Mouse (Mus musculus): ENCODE measurements around the gene Hist2h2be.
"Not testable (repeated sequence)": the region's sequence is repeated elsewhere in the genome, so short reads cannot be mapped to it uniquely, and the experiment has no call there.

Gene Hist2h2be

DNA sequence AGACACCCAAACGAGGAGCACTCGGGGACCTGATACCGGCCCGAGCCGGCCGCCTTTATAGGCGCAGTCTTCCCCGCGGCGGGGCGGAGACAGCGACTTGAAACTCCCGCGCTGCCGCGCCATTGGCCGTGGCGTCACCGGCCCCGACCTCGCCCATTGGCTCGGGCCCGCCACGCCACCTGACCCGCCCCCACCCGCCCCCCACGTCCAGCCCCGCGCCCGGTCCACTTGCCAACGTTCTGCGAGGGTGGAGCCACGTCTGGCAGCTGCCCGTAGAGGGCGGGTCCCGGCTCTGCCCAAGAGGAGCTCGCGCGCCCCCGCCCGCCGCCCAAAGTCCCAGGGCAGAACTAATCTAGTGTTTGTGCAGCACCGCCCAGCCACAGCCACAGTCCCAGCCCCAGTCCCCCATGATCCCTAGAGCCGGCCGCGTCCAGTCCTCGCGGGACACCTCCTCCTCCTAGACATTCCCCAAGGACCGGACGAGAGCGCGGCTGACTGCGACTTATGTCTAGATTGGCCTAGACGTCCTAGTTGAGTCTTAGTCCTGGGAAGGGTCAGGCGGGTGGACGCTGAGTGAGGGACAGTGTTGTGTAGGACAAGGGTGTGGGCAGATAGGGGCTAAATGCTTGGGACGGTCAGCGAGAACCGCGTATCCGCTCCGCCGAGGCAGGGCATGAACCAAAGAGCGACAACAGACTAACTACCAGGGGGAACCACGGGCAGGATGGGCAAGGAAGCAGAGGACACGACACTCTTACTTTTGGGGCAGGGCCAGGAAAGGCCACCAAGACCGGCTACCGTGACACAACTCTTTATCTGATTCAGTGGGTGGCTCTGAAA, 18.3 kb downstream of the Hist2h2be start, which contains the start of gene Hist2h3c2:
Hist2h3c2 (minus strand) TSS at position 174 of the 840 bp plus-strand sequence.
- DNase-seq (ENCODE audit: low spot score in 2 of 2): not testable (repeated sequence)

DNA sequence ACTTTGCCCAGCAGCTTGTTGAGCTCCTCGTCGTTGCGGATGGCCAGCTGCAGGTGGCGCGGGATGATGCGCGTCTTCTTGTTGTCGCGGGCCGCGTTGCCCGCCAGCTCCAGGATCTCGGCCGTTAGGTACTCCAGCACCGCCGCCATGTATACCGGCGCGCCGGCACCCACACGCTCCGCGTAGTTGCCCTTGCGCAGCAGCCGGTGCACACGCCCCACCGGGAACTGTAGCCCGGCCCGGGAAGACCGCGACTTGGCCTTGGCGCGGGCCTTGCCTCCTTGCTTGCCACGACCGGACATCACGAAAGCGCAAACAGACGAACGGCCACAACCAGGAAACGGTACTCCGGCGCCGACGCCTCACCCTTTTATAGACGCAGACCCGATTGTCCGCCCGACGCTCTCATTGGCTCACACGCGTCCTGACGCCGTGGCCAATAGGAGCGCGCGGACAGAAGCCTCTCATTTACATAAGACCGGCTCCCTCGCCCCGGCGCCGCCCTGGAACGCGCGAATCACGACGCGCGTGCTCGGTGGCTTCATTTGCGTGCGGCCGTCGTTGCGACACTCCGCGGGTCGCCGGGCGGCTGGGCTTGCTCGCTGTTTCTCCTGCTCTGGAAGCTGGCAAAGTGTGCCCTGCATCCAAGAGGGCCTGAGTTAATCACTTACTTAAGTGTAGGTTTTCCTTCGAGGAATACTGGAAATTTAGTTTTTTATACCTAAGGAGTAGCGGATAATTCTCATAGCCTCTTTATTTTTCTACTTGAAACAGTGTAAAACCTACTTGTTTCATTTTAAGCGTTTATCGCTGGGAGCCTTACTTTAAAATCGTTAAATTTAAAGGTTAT, 19.3 kb downstream of the Hist2h2be start, which contains the start of gene Hist2h2aa2:
Hist2h2aa2 (minus strand) TSS at position 328 of the 850 bp plus-strand sequence.
- peak; percentile 89 to 98 for DNase-seq (ENCODE audit: low spot score in 2 of 2)

DNA sequence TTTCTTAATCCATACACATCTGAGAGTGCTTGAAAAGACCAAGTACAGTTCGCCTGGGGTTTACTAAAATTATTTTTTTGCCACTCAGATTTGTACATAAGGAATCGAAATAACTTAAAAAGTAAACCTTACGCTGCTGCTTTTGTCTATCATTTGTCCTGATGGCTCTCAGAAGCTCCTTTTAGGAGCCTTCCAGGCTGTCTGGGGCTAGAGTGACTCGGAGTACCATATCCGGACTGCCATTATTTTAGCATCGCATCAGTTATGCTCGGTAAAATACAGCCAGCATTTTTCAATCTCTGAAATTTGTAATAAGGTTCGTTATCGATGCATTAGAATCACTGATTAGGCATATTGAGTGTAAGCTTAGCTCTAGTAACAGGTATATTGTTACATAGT, 19.9 kb downstream of the Hist2h2be start:
- DNase-seq (ENCODE audit: low spot score in 2 of 2): no peak

DNA sequence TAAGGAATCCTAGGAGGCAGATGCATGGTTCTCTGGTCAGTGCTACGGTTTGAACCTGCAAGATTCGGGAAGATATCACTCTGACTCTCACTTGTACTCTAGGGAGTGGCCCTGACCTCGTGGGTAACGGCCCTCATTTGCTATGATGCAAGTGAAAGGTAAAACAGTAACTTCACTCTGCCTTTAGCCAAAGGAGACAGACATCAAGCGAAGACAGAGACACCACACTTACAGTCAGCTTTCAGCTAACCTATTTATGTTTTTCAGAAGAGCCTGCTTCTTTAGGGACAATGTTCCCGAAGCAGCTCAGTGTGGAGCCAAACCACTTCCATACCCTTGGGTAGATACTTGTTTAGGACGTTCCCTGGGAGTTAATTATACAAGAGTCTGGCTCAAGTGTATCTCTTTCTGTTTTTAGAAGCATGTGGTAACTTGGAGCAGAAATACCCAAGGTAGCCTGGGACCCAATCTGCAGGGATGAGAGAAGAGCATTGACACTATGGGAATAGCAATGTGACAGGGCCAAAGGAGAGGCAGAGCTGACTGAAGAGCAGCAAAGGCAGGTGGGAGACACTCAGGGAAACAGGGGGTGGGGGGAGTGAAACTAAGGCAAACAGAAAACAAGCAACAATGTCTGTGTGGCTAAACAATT, 23.1 kb downstream of the Hist2h2be start:
- DNase-seq (ENCODE audit: low spot score in 2 of 2): no peak

DNA sequence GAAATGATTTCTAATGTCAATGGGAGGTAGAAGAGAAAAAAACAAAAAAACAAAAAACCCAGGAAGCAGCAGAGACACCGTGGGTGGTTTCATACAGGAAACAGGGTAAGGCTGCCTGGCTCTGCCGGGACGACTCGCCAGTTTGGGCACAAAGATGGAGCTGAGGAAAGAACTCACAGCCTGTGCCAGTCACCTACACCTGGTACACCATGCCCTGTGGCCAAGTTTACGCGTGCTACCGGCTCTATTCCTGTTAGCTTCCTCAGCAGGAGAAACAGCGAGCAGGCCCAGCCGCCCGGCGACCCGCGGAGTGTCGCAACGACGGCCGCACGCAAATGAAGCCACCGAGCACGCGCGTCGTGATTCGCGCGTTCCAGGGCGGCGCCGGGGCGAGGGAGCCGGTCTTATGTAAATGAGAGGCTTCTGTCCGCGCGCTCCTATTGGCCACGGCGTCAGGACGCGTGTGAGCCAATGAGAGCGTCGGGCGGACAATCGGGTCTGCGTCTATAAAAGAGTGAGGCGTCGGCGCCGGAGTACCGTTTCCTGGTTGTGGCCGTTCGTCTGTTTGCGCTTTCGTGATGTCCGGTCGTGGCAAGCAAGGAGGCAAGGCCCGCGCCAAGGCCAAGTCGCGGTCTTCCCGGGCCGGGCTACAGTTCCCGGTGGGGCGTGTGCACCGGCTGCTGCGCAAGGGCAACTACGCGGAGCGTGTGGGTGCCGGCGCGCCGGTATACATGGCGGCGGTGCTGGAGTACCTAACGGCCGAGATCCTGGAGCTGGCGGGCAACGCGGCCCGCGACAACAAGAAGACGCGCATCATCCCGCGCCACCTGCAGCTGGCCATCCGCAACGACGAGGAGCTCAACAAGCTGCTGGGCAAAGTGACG, 24.3 kb downstream of the Hist2h2be start, which contains the start of gene Hist2h2aa1:
Hist2h2aa1 (plus strand) TSS at position 495 of the 884 bp plus-strand sequence.
- peak; percentile 76 to 90 for DNase-seq (ENCODE audit: low spot score in 2 of 2)

DNA sequence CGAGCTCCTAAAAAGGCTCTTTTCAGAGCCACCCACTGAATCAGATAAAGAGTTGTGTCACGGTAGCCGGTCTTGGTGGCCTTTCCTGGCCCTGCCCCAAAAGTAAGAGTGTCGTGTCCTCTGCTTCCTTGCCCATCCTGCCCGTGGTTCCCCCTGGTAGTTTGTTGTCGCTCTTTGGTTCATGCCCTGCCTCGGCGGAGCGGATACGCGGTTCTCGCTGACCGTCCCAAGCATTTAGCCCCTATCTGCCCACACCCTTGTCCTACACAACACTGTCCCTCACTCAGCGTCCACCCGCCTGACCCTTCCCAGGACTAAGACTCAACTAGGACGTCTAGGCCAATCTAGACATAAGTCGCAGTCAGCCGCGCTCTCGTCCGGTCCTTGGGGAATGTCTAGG, 25.1 kb downstream of the Hist2h2be start:
- DNase-seq (ENCODE audit: low spot score in 2 of 2): not testable (repeated sequence)

DNA sequence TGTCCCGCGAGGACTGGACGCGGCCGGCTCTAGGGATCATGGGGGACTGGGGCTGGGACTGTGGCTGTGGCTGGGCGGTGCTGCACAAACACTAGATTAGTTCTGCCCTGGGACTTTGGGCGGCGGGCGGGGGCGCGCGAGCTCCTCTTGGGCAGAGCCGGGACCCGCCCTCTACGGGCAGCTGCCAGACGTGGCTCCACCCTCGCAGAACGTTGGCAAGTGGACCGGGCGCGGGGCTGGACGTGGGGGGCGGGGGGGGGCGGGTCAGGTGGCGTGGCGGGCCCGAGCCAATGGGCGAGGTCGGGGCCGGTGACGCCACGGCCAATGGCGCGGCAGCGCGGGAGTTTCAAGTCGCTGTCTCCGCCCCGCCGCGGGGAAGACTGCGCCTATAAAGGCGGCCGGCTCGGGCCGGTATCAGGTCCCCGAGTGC, 25.5 kb downstream of the Hist2h2be start, which contains the start of gene Hist2h3c1:
Hist2h3c1 (plus strand) TSS at position 259 of the 430 bp plus-strand sequence.
- not testable (repeated sequence) for DNase-seq (ENCODE audit: low spot score in 2 of 2)

DNA sequence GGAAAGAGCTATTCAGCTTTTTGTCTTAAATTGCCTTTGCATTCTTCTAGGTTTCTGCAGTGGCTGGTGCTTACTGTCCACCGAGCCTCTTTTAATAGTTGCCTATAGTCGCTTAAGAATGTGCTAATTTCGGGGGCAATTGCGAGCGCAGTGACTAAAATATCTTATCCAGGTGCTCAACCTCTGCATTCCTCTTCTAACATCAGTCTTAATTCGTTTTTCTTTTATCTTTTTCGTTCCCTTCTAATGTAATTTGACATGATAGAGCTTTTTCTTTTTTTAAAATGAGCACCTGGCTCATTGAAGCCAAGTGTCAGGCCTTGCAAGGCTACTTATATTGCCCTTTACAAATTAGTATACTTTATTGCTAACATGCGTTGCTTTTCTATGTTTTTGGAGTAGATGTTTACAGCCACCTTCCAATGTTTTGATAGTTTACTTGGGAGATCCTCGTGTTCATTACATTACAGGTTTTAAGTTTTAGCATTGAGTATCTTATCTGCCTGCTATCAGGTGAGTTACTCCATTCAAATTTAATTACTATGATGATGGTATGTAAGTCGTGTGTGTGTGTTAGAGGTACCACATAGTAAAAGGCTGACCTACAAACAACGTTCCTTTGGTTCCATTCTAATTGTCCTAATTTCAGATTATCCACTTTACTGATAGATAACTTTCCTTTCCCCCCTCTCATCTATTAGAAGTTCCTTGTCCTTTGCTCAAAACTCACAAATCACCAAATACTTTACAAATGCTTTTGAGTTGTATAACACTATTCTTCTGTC, 26.6 kb downstream of the Hist2h2be start:
- no peak for DNase-seq (ENCODE audit: low spot score in 2 of 2)

DNA sequence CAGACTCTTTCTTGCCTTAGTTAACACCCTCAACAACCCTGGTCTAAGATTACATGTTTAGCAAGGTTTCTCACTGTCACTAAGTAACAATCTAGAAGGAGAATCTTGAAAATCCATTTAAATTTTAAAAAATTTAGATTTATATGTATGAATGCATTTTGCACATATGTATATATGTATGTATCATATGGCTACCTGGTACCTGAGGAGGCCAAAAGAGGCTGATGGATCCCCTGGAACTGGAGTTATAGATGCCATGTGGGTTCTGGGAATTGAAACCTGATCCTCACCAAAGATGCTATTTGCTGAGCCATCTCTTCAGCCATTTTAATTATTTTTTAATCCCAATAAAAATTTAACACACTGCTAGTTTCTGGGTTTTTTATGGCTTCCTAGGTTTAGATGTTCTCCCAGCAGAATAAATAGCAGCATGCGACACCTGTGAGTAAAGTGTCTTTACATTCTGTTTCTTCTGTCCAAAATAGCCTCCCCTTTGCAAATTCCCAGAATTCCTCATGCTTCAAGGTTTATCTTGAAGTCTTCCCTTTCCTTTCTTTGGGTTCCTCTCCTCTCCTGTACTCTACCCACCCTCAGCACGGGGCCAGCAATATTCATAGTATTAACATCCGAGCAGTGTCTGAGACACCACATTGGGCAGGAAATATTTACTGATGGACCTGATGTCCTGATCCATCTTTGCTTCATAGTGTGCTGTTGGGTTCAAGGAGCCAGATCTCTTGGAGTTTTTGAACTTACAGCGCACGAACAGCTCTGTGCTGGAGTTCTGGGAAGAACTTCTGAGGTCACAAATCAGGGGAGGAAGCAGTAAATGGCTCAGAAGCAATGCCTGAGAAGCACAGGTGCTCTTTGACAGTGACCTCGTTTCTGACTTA, 27.5 kb downstream of the Hist2h2be start:
- no peak for DNase-seq (ENCODE audit: low spot score in 2 of 2)

DNA sequence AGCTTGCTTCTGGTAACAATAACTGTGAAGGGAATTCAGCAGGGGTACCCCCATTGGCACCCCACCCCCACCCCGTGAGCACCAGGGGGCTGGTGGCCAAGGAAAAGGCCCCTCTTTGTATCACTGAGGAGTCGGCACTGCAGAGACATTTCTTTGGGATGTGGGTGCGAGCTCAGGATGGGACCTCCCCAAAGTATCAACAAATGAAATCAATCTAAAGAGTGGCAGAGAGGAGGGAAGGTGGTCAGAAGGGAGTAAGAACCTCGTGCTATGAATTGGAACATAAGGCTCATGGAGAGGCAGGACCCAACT, 28.1 kb downstream of the Hist2h2be start:
- DNase-seq (ENCODE audit: low spot score in 2 of 2): no peak

DNA sequence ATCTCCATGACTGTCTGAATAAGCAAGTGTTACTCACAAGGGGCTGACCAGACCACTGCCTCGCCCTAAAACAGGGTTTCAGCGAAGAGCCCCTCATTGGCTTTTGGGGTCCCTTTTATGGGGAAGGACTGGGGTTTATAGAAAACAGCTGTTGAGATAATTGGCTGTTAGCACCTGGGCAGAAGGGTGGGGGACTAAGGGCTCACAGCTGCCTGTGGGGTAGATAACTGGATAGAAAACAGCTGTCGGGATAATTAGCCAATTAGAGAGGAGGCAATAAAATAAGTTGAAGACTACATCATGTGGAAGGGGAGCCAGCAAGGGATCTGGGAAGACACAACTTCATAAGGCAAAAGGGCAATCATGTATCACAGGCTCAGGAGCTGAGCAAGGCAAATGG, 30.0 kb downstream of the Hist2h2be start:
- DNase-seq (ENCODE audit: low spot score in 2 of 2): no peak

DNA sequence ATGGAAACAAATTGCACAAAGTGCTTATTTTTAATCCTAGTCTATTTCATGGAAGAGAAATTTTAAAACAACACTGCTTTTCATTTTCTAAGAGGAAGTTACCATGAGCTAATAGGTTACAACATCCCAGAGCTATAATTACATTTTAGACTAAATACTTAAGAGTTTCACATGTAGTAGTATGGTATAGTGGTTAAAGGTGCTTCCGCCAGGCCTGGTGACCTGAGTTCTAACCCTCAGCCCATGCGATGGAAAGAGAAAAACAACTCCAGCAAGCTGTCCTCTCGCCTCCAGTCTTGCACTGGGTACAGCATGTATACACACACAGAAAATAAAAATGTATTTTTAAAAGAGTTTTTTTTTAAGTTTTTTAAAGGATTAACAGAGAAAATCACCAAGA, 30.9 kb downstream of the Hist2h2be start:
- DNase-seq (ENCODE audit: low spot score in 2 of 2): no peak

DNA sequence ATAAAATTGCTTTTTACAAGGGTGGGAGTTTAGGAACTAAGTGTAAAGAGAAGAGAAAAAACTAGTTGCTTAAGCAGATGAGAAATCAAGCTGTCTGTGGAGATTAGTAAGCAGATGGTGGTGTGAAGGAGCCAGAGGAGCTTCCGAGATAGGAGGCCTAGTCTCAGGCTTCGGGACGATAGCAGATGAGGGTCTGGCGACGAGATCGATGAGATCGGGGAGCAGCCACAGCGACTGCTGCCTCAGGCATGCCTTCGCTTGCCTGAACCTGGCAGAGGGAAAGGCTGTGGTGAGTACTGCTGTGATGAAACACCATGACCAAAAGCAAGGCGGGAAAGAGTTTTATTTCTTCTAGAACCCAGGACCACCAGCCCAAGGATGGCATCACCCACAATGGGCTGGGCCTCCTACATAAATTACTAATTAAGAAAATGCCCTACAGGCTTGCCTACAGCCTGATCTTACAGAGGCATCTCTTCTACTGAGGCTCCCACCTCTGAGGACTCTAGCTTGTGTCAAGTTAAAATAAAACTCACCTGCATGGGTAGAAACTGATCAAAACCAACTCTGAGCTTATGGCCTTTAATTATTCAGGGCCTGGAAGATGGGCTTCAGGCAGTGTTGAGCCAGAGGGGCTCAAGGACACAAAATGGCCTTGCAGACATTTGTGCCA, 33.9 kb downstream of the Hist2h2be start:
- no peak for DNase-seq (ENCODE audit: low spot score in 2 of 2)

DNA sequence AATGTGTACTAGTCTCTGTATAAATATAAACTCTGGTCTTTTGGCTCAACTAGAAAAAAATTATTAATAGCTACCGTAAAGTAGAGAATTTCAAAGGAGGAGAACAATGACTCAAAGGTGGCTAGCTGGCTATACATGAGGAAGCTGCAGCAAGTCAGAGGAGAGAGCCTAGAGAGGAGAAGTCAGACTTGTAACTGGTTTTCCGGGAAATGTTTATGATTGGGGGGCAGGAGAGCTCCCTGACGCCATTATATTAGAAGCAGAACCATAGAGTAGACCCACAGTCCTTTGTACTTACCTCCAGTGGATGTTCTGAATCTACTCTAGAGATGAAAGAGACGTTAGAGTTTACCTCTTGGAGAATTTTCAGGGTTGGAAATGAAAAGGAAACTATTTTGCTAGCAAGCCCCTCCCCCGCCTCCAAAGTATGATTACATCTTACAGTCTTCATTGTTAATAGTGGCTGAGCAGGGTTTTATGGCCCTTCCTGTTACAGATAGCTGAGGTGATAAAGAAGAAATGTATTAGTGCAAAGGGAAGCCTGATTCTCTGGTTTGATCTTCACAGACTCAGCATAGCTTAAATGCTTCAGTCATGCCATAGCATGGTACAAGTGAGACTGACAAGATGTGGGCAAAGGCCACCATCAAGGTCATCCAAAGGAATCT, 35.1 kb downstream of the Hist2h2be start:
- DNase-seq (ENCODE audit: low spot score in 2 of 2): no peak

DNA sequence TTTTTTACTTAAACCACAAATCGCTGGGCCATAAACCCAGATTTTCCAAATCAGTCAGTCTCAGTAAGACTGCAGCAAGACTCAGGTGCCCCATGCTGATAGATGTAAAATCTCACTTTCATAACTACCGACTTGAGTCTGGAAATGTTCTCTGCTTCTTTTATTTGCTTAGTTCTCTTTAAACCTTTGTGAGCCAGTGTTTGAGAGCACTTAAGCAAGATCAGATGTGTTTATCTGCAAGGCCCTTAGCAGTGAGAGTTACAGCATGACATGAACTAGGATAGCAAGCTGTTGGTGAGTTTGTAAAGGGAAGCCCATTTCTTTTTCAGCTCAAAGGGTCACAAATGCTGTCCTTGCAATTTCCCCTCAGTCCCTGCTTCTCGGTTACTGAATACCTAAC, 36.3 kb downstream of the Hist2h2be start:
- no peak for DNase-seq (ENCODE audit: low spot score in 2 of 2)

DNA sequence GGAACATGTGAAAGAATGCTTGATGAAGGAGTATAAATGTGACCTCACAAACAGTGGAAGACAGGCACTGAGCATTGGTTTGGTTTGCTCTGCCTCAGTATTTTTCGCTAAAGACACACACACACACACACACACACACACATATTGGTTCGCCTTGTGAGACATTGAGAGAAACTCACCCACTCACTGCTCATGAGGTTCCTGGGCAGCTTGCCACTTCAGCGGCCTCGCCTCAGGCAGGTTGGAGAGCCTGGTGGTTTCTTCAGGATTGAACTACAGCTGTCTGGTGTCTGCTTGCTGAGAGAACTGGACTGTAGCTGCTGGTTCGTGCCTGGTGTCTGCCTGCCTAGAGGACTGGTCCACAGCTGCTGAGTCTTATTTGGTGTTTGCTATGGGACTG, 39.3 kb downstream of the Hist2h2be start:
- DNase-seq (ENCODE audit: low spot score in 2 of 2): no peak

DNA sequence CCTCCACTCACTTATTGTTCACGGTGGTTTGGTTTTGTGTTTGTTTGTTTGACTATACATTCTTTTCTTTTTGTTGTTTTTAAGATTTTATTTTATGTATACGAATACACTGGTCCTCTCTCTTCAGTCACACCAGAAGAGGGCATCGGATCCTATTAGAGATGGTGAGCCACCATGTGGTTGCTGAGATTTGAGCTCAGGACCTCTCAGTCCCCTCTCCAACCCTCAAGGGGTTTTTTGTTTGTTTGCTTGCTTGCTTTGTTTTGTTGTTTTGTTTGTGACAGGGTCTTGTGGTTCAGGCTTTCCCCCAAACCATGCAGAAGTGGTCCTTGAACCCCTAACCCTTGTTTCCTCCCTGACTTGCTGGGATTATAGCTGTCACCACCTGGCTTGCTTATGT, 40.7 kb downstream of the Hist2h2be start:
- DNase-seq (ENCODE audit: low spot score in 2 of 2): no peak
